ENCODE assay signal across 9 mouse cellular contexts in genomic region chr8:87569706-87570563, GRCm38 (mm10). TPM values are rescaled to one million over a fixed set of nuclear protein-coding genes. Genes with fewer than 3 reads are reported as not detected.
DNase-seq lines count a peak whose midpoint lies in the region; ATAC-seq and TF ChIP-seq lines count a peak whose summit lies in the region.
"Had no signal": no experiment of that assay in that cellular context is flagged by ENCODE, and none has a peak within 500 bp of the region (broad histone marks: within the 10 kb centered on the region; RNA-seq: fewer than 3 reads in every experiment).

No protein-coding gene starts in this region.

- H3K4me2 ChIP-seq in heart, postnatal 0 days (ENCODE audit: low read depth, low read length): peak overlapping the region; percentile 57
- H3K4me2 ChIP-seq in myocyte (ENCODE audit: low read depth): peak overlapping the region; percentile 24

- no peak for TF ChIP-seq EP300 in heart, postnatal 0 days (IDR thresholded peaks at IDR 0.05; ENCODE audit: low read depth)

- H3K79me2 ChIP-seq in myocyte (ENCODE audit: control insufficient read depth, insufficient read depth): no peaks in the 10 kb centered on the region

- ATAC-seq in heart, postnatal 0 days (ENCODE audit: insufficient read depth, low read depth): no peak

- H3K27ac ChIP-seq in testis, adult 2 months (ENCODE audit: control insufficient read depth, insufficient read depth, low read depth, low read length): no peak overlapping the region
- H3K27ac ChIP-seq in heart, postnatal 0 days (ENCODE audit: low read depth): no peak overlapping the region

- H3K27me3 ChIP-seq in testis, adult 2 months (ENCODE audit: control insufficient read depth, insufficient read depth, low read length): no peaks in the 10 kb centered on the region
- no peaks in the 10 kb centered on the region for H3K27me3 ChIP-seq in heart, postnatal 0 days (ENCODE audit: control insufficient read depth, insufficient read depth, low read length)
- no peaks in the 10 kb centered on the region for H3K27me3 ChIP-seq in myocyte (ENCODE audit: control insufficient read depth, insufficient read depth, insufficient read length)

- no peak for TF ChIP-seq POLR2A in testis, adult 2 months (IDR thresholded peaks at IDR 0.05; ENCODE audit: control insufficient read depth, low read depth, low read length)
- TF ChIP-seq POLR2A in myocyte (IDR thresholded peaks at IDR 0.05; ENCODE audit: insufficient read length, low read depth): no peak

- H3K9me3 ChIP-seq in heart, postnatal 0 days (replicated peaks; ENCODE audit: control insufficient read depth, low read length): no peaks in the 10 kb centered on the region

- no peak for TF ChIP-seq CTCF in testis, adult 2 months (IDR thresholded peaks at IDR 0.05; ENCODE audit: control insufficient read depth, insufficient read depth, insufficient replicate concordance, low read depth, low read length)
- TF ChIP-seq CTCF in heart, postnatal 0 days (IDR thresholded peaks at IDR 0.05; ENCODE audit: low read depth): no peak

- no peak overlapping the region for H3K9ac ChIP-seq in heart, postnatal 0 days (replicated peaks; ENCODE audit: low read depth, low read length)

- no peak for DNase-seq in testis, postnatal 10 days (ENCODE audit: low spot score)
- peak; percentile 12 for DNase-seq in heart, postnatal 0 days (ENCODE audit: low spot score)
- DNase-seq in kidney, postnatal 25 days: peak; percentile 24 to 49
- no peak for DNase-seq in urinary bladder, adult 18-20 months (ENCODE audit: low spot score in 2 of 2)
- no peak for DNase-seq in spleen, adult 12 weeks (ENCODE audit: low spot score)
- DNase-seq in urinary bladder, postnatal 36 days (ENCODE audit: low spot score in 2 of 2): no peak

- WGBS in heart, postnatal 0 days: 28% methylated on average over 13 of the region's 13 CpGs

- 0 out of 2 replicates have a peak overlapping the region, but pooled peaks have one; percentile 20 for H3K4me3 ChIP-seq in testis, adult 2 months (ENCODE audit: control insufficient read depth, low read depth, low read length)
- peak overlapping the region; percentile 36 for H3K4me3 ChIP-seq in heart, postnatal 0 days (ENCODE audit: low read depth, low read length)
- no peak overlapping the region for H3K4me3 ChIP-seq in myocyte

- peaks cover 5% of the 10 kb centered on the region for H3K4me1 ChIP-seq in testis, adult 2 months (ENCODE audit: control insufficient read depth, insufficient read depth, low read length)
- no peaks in the 10 kb centered on the region for H3K4me1 ChIP-seq in heart, postnatal 0 days (ENCODE audit: control insufficient read depth, insufficient read depth)

- H3K36me3 ChIP-seq in testis, adult 2 months (ENCODE audit: control insufficient read depth, insufficient read depth, low read length): no peaks in the 10 kb centered on the region
- H3K36me3 ChIP-seq in heart, postnatal 0 days (replicated peaks; ENCODE audit: control insufficient read depth, insufficient read depth, low read length): no peaks in the 10 kb centered on the region
- H3K36me3 ChIP-seq in myocyte (ENCODE audit: control insufficient read depth, insufficient read depth): no peaks in the 10 kb centered on the region

- no peak overlapping the region for H3ac ChIP-seq in myocyte (ENCODE audit: control insufficient read depth, insufficient read length)

TF ChIP-seq in myocyte, 11 proteins besides CTCF, POLR2A, EP300 and RAD21:
- no peak for TF ChIP-seq SRF (IDR thresholded peaks at IDR 0.05; ENCODE audit: control insufficient read depth, insufficient read length, low read depth)
- TF ChIP-seq E2F4 (IDR thresholded peaks at IDR 0.05; ENCODE audit: insufficient read depth): no peak
- no peak for TF ChIP-seq MYOD1 (IDR thresholded peaks at IDR 0.05; ENCODE audit: control insufficient read depth in 1 of 3, insufficient read length in 2 of 3, low read depth in 2 of 3)
- TF ChIP-seq REST (IDR thresholded peaks at IDR 0.05; ENCODE audit: insufficient read depth, insufficient read length): no peak
- TF ChIP-seq TCF3 (IDR thresholded peaks at IDR 0.05; ENCODE audit: insufficient read length, low read depth): no peak
- TF ChIP-seq POLR2AphosphoS2 (IDR thresholded peaks at IDR 0.05; ENCODE audit: insufficient read length, low read depth): no peak
- no peak for TF ChIP-seq CEBPB (IDR thresholded peaks at IDR 0.05; ENCODE audit: insufficient read depth, poor library complexity, severe bottlenecking)
- TF ChIP-seq TCF12 (IDR thresholded peaks at IDR 0.05; ENCODE audit: insufficient read depth, poor library complexity, severe bottlenecking): no peak
- TF ChIP-seq MAX (IDR thresholded peaks at IDR 0.05; ENCODE audit: low read depth): no peak
- no peak for TF ChIP-seq MYOG (IDR thresholded peaks at IDR 0.05; ENCODE audit: control insufficient read depth in 1 of 3, insufficient read depth in 1 of 3, insufficient read length in 2 of 3, low read depth in 2 of 3)
- TF ChIP-seq USF1 (IDR thresholded peaks at IDR 0.05; ENCODE audit: low read depth): no peak
TF ChIP-seq in myocyte: peak in this region for 0.

RNA-seq across cellular contexts. Expression of gene 4933402J07Rik, which starts 6.3 kb away (rescaled TPM):
- 284 and 307 TPM in 2 replicates for polyA plus RNA-seq in testis, adult 2 months (2012; rRNA removed)
- total RNA-seq in heart, postnatal 0 days (2014; rRNA removed; ENCODE audit: low replicate concordance): not detected in 2 replicates
- not detected in 2 replicates for polyA plus RNA-seq in heart, postnatal 0 days (2015; fragmentation: Nextera tagmentation; extraction: Ambion mirVana)
- not detected for polyA plus RNA-seq in myocyte (2012; fragmentation: generic; extraction: Trizol)
- total RNA-seq: left cerebral cortex, postnatal 10 days had no signal

Comparison
In these comparisons a context has a peak if more than half of its experiments do, and no peak if none do; other contexts are left out.
1. DNase-seq: peak in heart, postnatal 0 days (single experiment) and kidney, postnatal 25 days (2 of 2); none in testis, postnatal 10 days (single experiment), urinary bladder, adult 18-20 months (0 of 2), spleen, adult 12 weeks (single experiment) and urinary bladder, postnatal 36 days (0 of 2).
2. RNA of gene 4933402J07Rik, which starts 6.3 kb away (polyA plus RNA-seq): 284 to 307 TPM in testis, adult 2 months; not detected in heart, postnatal 0 days and not detected in myocyte (single experiment); every median in the first group is over 100 times any median in the second.